Mouse (Mus musculus): Measurements from ENCODE around the gene Hsd17b11. TPM values are rescaled to one million over a fixed set of nuclear protein-coding genes. Genes with fewer than 3 reads are reported as not detected.

Gene Hsd17b11
- total and polyA plus RNA-seq, 3 experiments: 9.4 to 25.8 (median 15.3) TPM

GRCm38 (mm10) chr5:104042906-104043305 is 21.2 kb upstream of the Hsd17b11 start:
- no peak for TF ChIP-seq TCF12 (IDR thresholded peaks at IDR 0.05; ENCODE audit: low read depth, low read length)
- no peak for TF ChIP-seq JUND (conservative IDR thresholded peaks at IDR 0.05; ENCODE audit: low read depth, low read length)
- TF ChIP-seq MAFK (IDR thresholded peaks at IDR 0.05; ENCODE audit: insufficient replicate concordance, low read length): no peak
- TF ChIP-seq MAX (IDR thresholded peaks at IDR 0.05; ENCODE audit: low read length): no peak
- no peak for TF ChIP-seq EP300 (IDR thresholded peaks at IDR 0.05; ENCODE audit: low read length)
- TF ChIP-seq ZNF384 (IDR thresholded peaks at IDR 0.05; ENCODE audit: low read depth, low read length): no peak
- no peak for TF ChIP-seq UBTF (IDR thresholded peaks at IDR 0.05; ENCODE audit: low read depth, low read length)
- TF ChIP-seq USF1 (IDR thresholded peaks at IDR 0.05; ENCODE audit: low read depth, low read length): no peak
- no peak for TF ChIP-seq NRF1 (IDR thresholded peaks at IDR 0.05; ENCODE audit: low read depth, low read length)
- no peak for TF ChIP-seq USF2 (conservative IDR thresholded peaks at IDR 0.05; ENCODE audit: low read depth, low read length)
- TF ChIP-seq MEF2A (IDR thresholded peaks at IDR 0.05; ENCODE audit: borderline replicate concordance, low read depth, low read length): no peak
- no peak overlapping the region for H3K9ac ChIP-seq (ENCODE audit: insufficient read depth, low read depth)
- H3K36me3 ChIP-seq (replicated peaks in 1 of 2; ENCODE audit: control insufficient read depth in 1 of 2, insufficient read depth in 1 of 2, low read length in 1 of 2): no peaks in the 10 kb centered on the region
- H3K79me2 ChIP-seq (replicated peaks; ENCODE audit: control insufficient read depth, extremely low read depth, insufficient read depth, poor library complexity, severe bottlenecking): peaks cover 3% of the 10 kb centered on the region
- no peaks in the 10 kb centered on the region for H3K27me3 ChIP-seq (replicated peaks)
- no peaks in the 10 kb centered on the region for H3K9me3 ChIP-seq (replicated peaks; ENCODE audit: low read length)
- dilution Hi-C loops (cut with MboI; ENCODE audit: extremely low pct_ligation_motif_present, extremely low pct_unique_long_range_greater_than_20kb, low sequenced_read_pairs) (no loop called here), in situ Hi-C loops (cut with MboI; ENCODE audit: low pct_ligation_motif_present, low pct_unique_long_range_greater_than_20kb, low sequenced_read_pairs) (no loop called here)
- no peak overlapping the region; the same call in 1 of the 2 replicates for H3K27ac ChIP-seq (ENCODE audit: insufficient read depth, low read depth)
- H3K4me3 ChIP-seq (replicated peaks in 1 of 3; ENCODE audit: low read depth in 2 of 3, low read length in 2 of 3, poor library complexity in 1 of 3): peak overlapping the region in 1 of 3 experiments; percentile 32
- peak overlapping the region; percentile 27; the same call in 1 of the 2 replicates for H3K4me2 ChIP-seq (ENCODE audit: insufficient read depth, low read depth, poor library complexity, severe bottlenecking)
- H3K4me1 ChIP-seq (ENCODE audit: control insufficient read depth in 1 of 2, insufficient read depth in 2 of 2): peaks cover 5 to 25% of the 10 kb centered on the region in 2 experiments
- no peak for DNase-seq (ENCODE audit: extremely low read depth)

GRCm38 (mm10) chr5:104039154-104039932 is 17.6 kb upstream of the Hsd17b11 start:
- TF ChIP-seq E2F4 (IDR thresholded peaks at IDR 0.05; ENCODE audit: insufficient replicate concordance, low read depth, low read length): no peak
- TF ChIP-seq RAD21 (IDR thresholded peaks at IDR 0.05; ENCODE audit: low read depth, low read length): peak; percentile 81
- peak; percentile 86 for TF ChIP-seq SMC3 (IDR thresholded peaks at IDR 0.05; ENCODE audit: low read depth, low read length)
- no peak for TF ChIP-seq TCF12 (IDR thresholded peaks at IDR 0.05; ENCODE audit: low read depth, low read length)
- TF ChIP-seq UBTF (IDR thresholded peaks at IDR 0.05; ENCODE audit: low read depth, low read length): no peak
- peak; percentile 70 to 87; a peak in 3 of 4 replicates for TF ChIP-seq CTCF (conservative IDR thresholded peaks at IDR 0.05 in 1 of 2, IDR thresholded peaks at IDR 0.05 in 1 of 2; ENCODE audit: low read depth in 2 of 2, low read length in 2 of 2)
- TF ChIP-seq ZC3H11A (IDR thresholded peaks at IDR 0.05; ENCODE audit: low read depth, low read length): peak; percentile 55
- TF ChIP-seq NRF1 (IDR thresholded peaks at IDR 0.05; ENCODE audit: low read depth, low read length): no peak
- TF ChIP-seq IRF4 (IDR thresholded peaks at IDR 0.05; ENCODE audit: low read depth, low read length): 0 out of 2 replicates have a peak, but pooled peaks have one; percentile 37
- Histone ChIP-seq H3K9ac (ENCODE audit: insufficient read depth, low read depth) (no peak overlapping the region), H3K79me2 (replicated peaks; ENCODE audit: control insufficient read depth, extremely low read depth, insufficient read depth, poor library complexity, severe bottlenecking) (no peaks in the 10 kb centered on the region), H3K27me3 (replicated peaks) (no peaks in the 10 kb centered on the region), H3K9me3 (replicated peaks; ENCODE audit: low read length) (no peaks in the 10 kb centered on the region), H3K4me2 (ENCODE audit: insufficient read depth, low read depth, poor library complexity, severe bottlenecking) (no peak overlapping the region), H3K4me3 (replicated peaks in 1 of 3; ENCODE audit: low read depth in 2 of 3, low read length in 2 of 3, poor library complexity in 1 of 3) (no peak overlapping the region), H3K36me3 (replicated peaks in 1 of 2; ENCODE audit: control insufficient read depth in 1 of 2, insufficient read depth in 1 of 2, low read length in 1 of 2) (no peaks in the 10 kb centered on the region), H3K27ac (ENCODE audit: insufficient read depth, low read depth) (no peak overlapping the region), H3K4me1 (ENCODE audit: control insufficient read depth in 1 of 2, insufficient read depth in 2 of 2) (peaks cover 5 to 18% of the 10 kb centered on the region in 2 experiments)
- in situ Hi-C loops (cut with MboI; ENCODE audit: low pct_ligation_motif_present, low pct_unique_long_range_greater_than_20kb, low sequenced_read_pairs): loop anchor here (5.0 kb wide), 1 partner anchor 42 kb away; no protein-coding TSS in a partner anchor
- dilution Hi-C loops (cut with MboI; ENCODE audit: extremely low pct_ligation_motif_present, extremely low pct_unique_long_range_greater_than_20kb, low sequenced_read_pairs): no loop called here
- DNase-seq (ENCODE audit: extremely low read depth): no peak

All from CH12.LX (cell line).